Mouse (Mus musculus): ENCODE measurements at regions not wholly inside any gene's neighbourhood (a gene's known extent, or its start where the extent isn't known, plus 50 kb on each side); places are given as distances from the start of the nearest gene placed in this dataset.

DNA sequence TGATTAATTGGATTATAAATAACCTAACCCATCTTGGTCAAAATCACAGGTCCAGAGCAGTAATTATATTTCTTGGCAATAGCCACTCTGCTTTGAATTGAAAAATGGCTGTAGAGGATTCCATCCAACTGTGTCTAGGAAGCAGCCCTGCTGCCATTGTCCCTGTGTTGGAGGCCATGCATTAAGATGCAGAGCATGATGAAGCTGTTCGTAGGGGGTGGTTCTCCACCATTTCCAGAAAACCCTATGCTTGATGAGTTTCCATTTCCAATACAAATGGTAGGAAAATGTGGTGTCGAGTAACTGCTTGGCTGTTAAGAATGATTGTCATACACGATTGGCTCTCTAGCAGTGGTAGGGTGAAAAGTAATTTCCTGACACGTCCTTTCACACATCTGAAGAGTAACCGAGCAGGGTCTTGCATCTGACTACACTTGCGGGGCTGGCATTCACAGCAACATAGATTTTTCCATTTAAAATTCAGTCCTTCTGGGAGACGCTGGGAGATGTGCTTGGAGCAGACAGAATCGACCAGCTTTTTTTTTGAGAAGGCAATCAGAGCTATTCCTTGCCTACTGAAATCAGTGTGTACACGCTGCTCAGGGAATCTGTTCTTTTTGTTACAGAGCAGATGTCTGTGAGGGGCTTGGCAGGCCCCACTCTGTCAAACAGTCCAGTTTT lies 211.0 kb downstream of the Cmpk2 start:
- peaks cover 15% of the 10 kb centered on the region for H3K4me1 ChIP-seq (replicated peaks)
- H3K27me3 ChIP-seq (ENCODE audit: insufficient read depth, poor library complexity, severe bottlenecking) = no peaks in the 10 kb centered on the region
- peak overlapping the region; percentile 17 for H3K27ac ChIP-seq
- H3K4me3 ChIP-seq = no peak overlapping the region
- no peaks in the 10 kb centered on the region for H3K36me3 ChIP-seq
- peak; percentile 2 for DNase-seq (ENCODE audit: low spot score)
- WGBS = 71% methylated on average over 9 of the region's 9 CpGs
- H3K9me3 ChIP-seq = no peaks in the 10 kb centered on the region

DNA sequence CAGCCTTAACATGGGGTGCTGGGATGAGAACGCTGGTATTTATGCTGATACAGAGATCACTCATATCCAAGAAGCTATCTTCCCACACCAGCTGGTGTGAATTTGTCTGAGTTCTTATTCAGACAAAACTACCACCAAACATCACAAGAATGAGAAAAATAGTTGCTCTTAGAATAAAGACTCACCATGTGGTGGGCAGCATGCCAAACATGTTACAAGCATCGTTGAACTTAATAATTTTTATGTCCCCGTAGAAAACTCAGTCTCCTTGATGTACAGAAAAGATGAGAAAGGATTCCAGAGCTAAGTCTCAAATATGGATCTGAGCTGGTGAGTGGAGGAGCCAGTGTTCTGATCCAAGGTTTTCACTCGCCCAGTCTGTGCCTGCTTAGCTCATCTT lies 196.5 kb downstream of the Cmpk2 start:
- no peak overlapping the region for H3K27ac ChIP-seq
- no peaks in the 10 kb centered on the region for H3K4me1 ChIP-seq (replicated peaks)
- H3K9me3 ChIP-seq = no peaks in the 10 kb centered on the region
- WGBS = 87% methylated on average over 4 of the region's 4 CpGs
- DNase-seq (ENCODE audit: low spot score) = no peak
- H3K27me3 ChIP-seq (ENCODE audit: insufficient read depth, poor library complexity, severe bottlenecking) = no peaks in the 10 kb centered on the region
- no peak overlapping the region for H3K4me3 ChIP-seq
- H3K36me3 ChIP-seq = no peaks in the 10 kb centered on the region

DNA sequence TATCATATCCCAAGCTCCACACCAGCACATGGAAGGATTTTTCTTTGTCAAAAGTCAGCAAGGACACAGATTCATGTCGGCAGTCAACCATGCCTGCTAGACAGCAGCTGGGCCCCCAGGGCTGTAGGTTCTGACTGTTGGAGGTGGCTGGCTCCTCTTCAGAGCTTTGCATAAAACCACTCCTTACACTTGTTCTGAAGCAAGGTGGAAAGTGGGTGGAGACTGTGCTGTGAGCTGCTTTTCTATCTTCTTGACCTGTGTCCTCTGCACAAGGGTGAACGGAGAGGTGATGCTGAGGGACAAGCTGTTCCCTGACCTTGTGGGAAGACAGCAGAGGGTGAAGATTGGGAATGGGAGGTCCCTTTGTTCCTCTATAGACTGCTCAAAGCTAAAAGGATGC lies 185.2 kb downstream of the Cmpk2 start:
- 0 out of 2 replicates have a peak overlapping the region, but pooled peaks have one; percentile 45 for H3K27ac ChIP-seq
- DNase-seq (ENCODE audit: low spot score) = no peak
- H3K4me1 ChIP-seq (replicated peaks) = 0 out of 2 replicates have a peak, but pooled peaks cover 1% of the 10 kb centered on the region
- no peaks in the 10 kb centered on the region for H3K36me3 ChIP-seq
- no peaks in the 10 kb centered on the region for H3K27me3 ChIP-seq (ENCODE audit: insufficient read depth, poor library complexity, severe bottlenecking)
- H3K9me3 ChIP-seq = no peaks in the 10 kb centered on the region
- 88% methylated on average over 2 of the region's 2 CpGs for WGBS
- no peak overlapping the region for H3K4me3 ChIP-seq

DNA sequence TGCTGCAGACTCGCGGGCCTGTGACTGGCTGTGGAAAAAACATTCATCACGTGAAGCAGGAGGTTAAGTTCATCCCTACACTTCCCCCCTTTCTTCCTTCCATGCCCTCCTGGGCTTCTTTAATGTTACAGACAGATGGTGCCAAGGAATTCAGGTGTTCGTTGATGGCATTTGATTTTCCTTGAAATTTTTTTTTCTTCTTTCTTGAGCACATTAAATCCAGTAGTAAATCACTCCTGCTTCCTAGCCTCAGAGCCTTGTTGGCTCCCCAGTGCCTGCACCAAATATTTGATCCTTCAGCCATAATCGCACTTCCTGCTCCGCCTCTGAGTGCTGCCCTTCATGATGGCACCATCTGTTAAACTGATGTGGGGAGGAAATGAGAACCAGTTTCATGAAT lies 184.8 kb downstream of the Cmpk2 start:
- H3K9me3 ChIP-seq = no peaks in the 10 kb centered on the region
- no peak for DNase-seq (ENCODE audit: low spot score)
- H3K4me1 ChIP-seq (replicated peaks) = 0 out of 2 replicates have a peak, but pooled peaks cover 5% of the 10 kb centered on the region
- WGBS = 75% methylated on average over 6 of the region's 6 CpGs
- no peaks in the 10 kb centered on the region for H3K36me3 ChIP-seq
- no peaks in the 10 kb centered on the region for H3K27me3 ChIP-seq (ENCODE audit: insufficient read depth, poor library complexity, severe bottlenecking)
- H3K27ac ChIP-seq = peak overlapping the region; percentile 31; the same call in 1 of the 2 replicates
- no peak overlapping the region for H3K4me3 ChIP-seq

DNA sequence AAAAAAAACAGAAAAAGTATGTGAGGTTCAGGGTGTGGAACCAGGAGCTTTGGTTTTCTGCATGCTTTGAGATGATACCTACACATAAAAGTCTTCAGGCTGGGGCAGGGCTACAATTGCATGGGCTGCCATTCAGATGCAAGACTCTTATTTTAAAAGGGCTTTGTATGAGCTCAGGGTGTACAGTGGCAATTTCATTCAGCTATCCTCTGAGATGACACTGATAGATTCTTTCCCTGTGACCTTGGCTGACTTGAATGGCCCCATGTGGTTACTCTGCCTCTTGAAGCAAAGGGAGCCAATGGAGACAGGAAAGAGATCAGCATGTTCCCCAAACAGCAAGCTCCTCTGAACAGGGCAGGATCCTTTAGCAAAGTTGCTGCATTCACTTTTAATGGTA lies 177.1 kb downstream of the Cmpk2 start:
- Histone ChIP-seq H3K36me3 (no peaks in the 10 kb centered on the region), H3K27ac (peak overlapping the region; percentile 57), H3K27me3 (ENCODE audit: insufficient read depth, poor library complexity, severe bottlenecking) (no peaks in the 10 kb centered on the region), H3K4me1 (replicated peaks) (peaks cover 23% of the 10 kb centered on the region), H3K9me3 (no peaks in the 10 kb centered on the region), H3K4me3 (no peak overlapping the region)
- peak; percentile 44 for DNase-seq (ENCODE audit: low spot score)

DNA sequence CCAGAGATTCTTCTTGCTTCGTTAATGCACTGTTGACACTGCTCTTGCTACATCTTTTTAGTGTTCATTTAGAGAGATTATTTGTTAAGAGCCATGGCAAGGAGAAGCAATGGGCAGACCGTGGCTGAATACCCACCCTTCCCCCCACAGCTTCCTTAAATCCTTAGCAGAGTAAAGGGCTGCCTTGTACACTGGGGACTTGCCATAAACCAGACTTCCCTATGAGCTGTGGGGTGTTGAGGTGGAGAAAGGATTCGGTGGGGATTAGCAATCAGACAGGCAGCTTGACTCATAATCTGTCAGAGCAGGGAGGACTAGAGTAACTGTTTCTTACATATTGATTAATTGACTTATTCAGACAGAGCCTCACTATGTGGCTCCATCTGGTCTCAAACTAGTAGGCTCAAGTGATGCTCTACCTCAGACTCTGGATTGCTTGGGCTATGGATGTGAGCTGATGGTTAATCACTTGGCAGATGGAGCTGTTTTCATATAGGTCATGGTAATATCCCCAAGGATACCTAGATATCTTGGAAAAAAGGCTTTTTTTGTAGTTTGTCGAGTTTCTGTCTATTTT lies 166.7 kb downstream of the Cmpk2 start:
- Histone ChIP-seq H3K9me3 (peaks cover 4% of the 10 kb centered on the region; the same call in 1 of the 2 replicates), H3K4me3 (no peak overlapping the region), H3K27ac (peak overlapping the region; percentile 83), H3K27me3 (ENCODE audit: insufficient read depth, poor library complexity, severe bottlenecking) (no peaks in the 10 kb centered on the region), H3K36me3 (no peaks in the 10 kb centered on the region), H3K4me1 (replicated peaks) (peaks cover 45% of the 10 kb centered on the region)
- 59% methylated on average over 4 of the region's 4 CpGs for WGBS
- no peak for DNase-seq (ENCODE audit: low spot score)

DNA sequence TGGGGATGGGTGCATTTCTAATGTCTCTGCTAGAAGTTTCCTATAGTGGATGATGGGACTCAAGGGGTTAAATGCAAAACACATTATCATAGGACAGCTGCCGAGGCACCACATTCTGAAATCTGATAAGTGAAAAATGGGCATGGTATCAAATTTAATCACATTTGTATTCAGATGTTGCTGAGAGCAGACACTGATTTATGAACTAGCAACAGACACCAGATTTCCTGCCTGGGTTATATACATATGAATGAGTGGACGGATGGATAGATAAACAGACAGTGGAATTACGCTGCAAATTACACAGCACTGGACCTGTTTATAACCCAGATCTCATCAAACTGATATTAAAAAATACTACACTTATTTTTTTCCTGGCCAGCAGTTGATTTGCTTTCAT lies 166.2 kb downstream of the Cmpk2 start:
- DNase-seq (ENCODE audit: low spot score) = no peak
- H3K9me3 ChIP-seq = peaks cover 4% of the 10 kb centered on the region; the same call in 1 of the 2 replicates
- H3K4me1 ChIP-seq (replicated peaks) = peaks cover 47% of the 10 kb centered on the region

DNA sequence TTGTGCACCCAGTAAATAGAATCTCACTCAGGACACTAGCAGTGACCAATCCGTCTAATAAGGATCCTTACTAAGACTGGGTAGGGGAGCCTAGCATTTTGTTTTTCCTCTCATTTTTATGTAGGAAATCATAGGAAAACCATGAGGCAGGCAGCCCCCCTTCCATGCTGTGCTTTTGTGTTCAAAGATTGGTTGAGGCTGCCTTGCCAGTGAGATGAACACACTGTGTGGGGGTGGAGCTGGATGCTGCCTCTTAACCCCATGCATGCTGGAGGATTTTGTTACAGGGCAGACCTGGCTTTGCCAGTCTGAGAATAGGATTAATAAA lies 162.8 kb downstream of the Cmpk2 start:
- Histone ChIP-seq H3K4me1 (replicated peaks) (peaks cover 47% of the 10 kb centered on the region), H3K27ac (peak overlapping the region; percentile 94), H3K9me3 (no peaks in the 10 kb centered on the region), H3K36me3 (no peaks in the 10 kb centered on the region), H3K27me3 (ENCODE audit: insufficient read depth, poor library complexity, severe bottlenecking) (no peaks in the 10 kb centered on the region), H3K4me3 (peak overlapping the region; percentile 30)
- WGBS = 26% methylated on average over 1 of the region's 1 CpGs
- DNase-seq (ENCODE audit: low spot score) = peak; percentile 68

More for the DNA sequence above, 166.2 kb downstream of the Cmpk2 start:
- Histone ChIP-seq H3K4me3 (no peak overlapping the region), H3K27ac (peak overlapping the region; percentile 83), H3K36me3 (no peaks in the 10 kb centered on the region), H3K27me3 (ENCODE audit: insufficient read depth, poor library complexity, severe bottlenecking) (no peaks in the 10 kb centered on the region)
- 33% methylated on average over 3 of the region's 3 CpGs for WGBS

DNA sequence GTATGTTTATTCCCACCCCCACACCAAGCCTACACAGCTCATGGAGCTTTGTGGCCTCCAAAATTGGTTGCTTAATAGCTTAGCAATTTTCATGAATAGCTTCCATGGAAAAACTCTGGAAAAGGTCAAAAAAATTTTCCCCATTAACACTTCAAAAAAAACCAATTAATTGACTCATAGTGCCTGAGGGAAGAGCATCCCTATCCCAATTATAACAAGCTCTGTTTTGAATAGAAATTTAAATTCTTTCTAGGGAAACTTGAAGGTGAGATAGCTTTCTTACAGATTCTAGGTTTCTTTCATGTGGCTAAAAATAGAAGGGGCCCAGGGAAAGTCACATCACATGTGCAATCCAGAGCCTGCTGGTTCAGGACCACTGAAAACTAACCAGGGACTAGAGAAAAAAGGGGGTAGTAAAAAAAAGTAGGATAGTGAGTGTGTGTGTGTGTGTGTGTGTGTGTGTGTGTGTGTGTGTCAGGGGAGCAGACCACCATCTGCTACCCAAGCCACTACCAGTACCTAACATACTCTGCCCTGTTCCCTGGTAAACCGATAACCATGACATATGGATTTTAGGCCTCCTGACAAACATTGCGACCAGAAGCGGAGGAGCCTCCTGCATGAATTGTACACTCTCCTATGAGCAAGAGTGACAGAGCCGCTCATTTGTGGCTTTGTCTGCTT lies 162.2 kb downstream of the Cmpk2 start:
- peak overlapping the region; percentile 30 for H3K4me3 ChIP-seq
- H3K9me3 ChIP-seq = no peaks in the 10 kb centered on the region
- no peaks in the 10 kb centered on the region for H3K36me3 ChIP-seq
- H3K27ac ChIP-seq = peak overlapping the region; percentile 94
- H3K4me1 ChIP-seq (replicated peaks) = peaks cover 43% of the 10 kb centered on the region
- 13% methylated on average over 4 of the region's 4 CpGs for WGBS
- no peak for DNase-seq (ENCODE audit: low spot score)
- no peaks in the 10 kb centered on the region for H3K27me3 ChIP-seq (ENCODE audit: insufficient read depth, poor library complexity, severe bottlenecking)

DNA sequence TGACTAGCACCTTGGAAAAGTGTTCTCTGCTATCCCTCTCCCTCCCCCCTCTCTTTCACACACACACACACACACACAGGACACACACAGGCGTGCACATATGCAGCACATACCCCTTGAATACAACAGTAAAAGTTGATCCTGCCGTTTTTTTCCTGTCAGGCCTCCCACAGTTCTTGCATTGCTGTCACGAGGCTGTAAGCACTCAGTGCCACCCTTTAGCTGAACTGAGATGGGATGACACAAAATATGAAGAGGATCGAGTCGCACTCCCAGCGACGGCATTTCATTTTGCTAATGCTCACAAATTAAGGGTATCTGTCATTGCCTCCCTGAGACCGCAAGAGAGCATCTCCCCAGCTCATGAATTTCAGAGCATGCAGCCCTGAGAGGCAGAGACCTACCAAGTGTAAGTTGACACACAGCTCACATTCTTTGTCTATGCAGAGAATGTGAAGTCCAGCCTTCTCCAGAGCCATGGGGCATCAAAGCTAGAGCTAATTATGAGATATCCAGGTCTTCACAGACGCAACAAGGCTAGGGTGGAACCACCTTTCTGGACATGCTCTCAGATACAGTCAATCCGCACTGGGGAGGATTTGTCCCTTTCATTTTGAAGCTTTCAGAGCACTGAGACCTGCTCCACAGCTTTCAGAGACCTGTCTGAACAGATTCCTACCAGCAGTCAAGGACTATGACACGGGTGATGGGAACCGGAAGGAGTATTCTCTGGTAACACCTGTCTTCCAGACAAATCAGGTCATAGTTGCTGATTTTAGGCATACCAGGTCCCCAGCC lies 152.3 kb downstream of the Cmpk2 start:
- no peak for DNase-seq (ENCODE audit: low spot score)
- Histone ChIP-seq H3K9me3 (no peaks in the 10 kb centered on the region), H3K27ac (peak overlapping the region; percentile 76), H3K36me3 (no peaks in the 10 kb centered on the region), H3K4me1 (replicated peaks) (peaks cover 9% of the 10 kb centered on the region; the same call in 1 of the 2 replicates), H3K27me3 (ENCODE audit: insufficient read depth, poor library complexity, severe bottlenecking) (no peaks in the 10 kb centered on the region), H3K4me3 (no peak overlapping the region)
- 78% methylated on average over 12 of the region's 12 CpGs for WGBS

DNA sequence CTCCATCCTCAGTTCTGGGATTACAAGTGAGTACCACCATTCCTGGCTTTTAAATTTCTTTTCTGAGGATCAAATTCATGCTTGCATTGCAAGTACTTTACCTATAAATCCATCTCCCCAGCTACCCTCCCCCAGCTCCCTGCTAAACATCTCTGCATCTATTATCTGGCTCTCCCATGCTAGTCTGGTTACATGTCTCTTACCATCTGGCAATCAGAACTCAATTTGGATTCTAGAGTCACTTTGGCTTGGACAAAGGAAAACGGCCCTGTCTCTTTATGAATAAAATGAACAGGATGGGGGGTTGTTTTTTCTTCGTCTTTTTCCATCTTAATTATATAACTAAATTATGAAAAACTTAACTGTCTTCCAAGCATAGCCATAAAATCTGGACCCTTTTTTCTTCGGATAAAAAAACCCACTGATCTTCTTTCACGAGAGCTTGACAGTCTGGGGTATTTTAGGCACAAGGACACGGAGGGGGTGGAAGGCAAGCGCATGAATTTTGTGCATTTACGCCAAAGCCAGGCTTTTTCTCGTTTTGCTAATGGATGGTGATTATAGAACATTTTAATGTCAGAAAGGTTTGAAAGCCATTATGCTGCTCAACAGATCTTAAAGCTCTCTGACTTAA lies 151.6 kb downstream of the Cmpk2 start:
- H3K27me3 ChIP-seq (ENCODE audit: insufficient read depth, poor library complexity, severe bottlenecking) = no peaks in the 10 kb centered on the region
- no peak overlapping the region for H3K4me3 ChIP-seq
- no peak for DNase-seq (ENCODE audit: low spot score)
- no peaks in the 10 kb centered on the region for H3K9me3 ChIP-seq
- WGBS = 75% methylated on average over 8 of the region's 8 CpGs
- no peaks in the 10 kb centered on the region for H3K36me3 ChIP-seq
- peak overlapping the region; percentile 76 for H3K27ac ChIP-seq
- H3K4me1 ChIP-seq (replicated peaks) = peaks cover 9% of the 10 kb centered on the region; the same call in 1 of the 2 replicates

DNA sequence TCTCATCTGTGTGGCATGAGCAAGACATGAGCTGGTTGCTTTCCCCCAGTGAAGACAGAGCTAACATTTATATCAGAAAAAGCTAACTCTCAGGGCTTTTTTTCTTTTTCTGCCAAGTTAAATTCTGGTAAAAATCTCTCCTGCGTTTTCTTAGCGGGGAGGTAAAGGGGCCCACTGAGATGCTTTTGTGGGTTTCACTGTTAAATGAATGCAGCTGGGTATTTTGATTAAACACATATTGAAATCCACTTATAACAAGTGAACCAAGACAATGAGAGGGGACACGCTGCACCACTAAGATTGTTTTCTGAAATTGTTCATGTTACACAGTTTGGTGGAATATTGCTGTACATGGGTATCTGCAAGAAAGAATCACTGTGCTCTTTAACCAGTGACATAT lies 149.0 kb downstream of the Cmpk2 start:
- Histone ChIP-seq H3K4me1 (replicated peaks) (peaks cover 9% of the 10 kb centered on the region; the same call in 1 of the 2 replicates), H3K27me3 (ENCODE audit: insufficient read depth, poor library complexity, severe bottlenecking) (no peaks in the 10 kb centered on the region), H3K4me3 (no peak overlapping the region), H3K36me3 (no peaks in the 10 kb centered on the region), H3K9me3 (no peaks in the 10 kb centered on the region), H3K27ac (no peak overlapping the region; the same call in 1 of the 2 replicates)
- 88% methylated on average over 3 of the region's 3 CpGs for WGBS
- no peak for DNase-seq (ENCODE audit: low spot score)

Measured in hindbrain, embryonic 10.5 days (tissue).